Mouse (Mus musculus): Measurements from ENCODE around the gene Gmnn. TPM values are rescaled to one million over a fixed set of nuclear protein-coding genes. Genes with fewer than 3 reads are reported as not detected.
A peak's percentile ranks its signal among the peaks of the same experiment; 100 is the strongest.
"Not testable (repeated sequence)": the region's sequence is repeated elsewhere in the genome, so short reads cannot be mapped to it uniquely, and the experiment has no call there.

Gmnn gene
- total RNA-seq (2021) = 1 to 10 TPM; 1.8 to 2.5 TPM

DNA sequence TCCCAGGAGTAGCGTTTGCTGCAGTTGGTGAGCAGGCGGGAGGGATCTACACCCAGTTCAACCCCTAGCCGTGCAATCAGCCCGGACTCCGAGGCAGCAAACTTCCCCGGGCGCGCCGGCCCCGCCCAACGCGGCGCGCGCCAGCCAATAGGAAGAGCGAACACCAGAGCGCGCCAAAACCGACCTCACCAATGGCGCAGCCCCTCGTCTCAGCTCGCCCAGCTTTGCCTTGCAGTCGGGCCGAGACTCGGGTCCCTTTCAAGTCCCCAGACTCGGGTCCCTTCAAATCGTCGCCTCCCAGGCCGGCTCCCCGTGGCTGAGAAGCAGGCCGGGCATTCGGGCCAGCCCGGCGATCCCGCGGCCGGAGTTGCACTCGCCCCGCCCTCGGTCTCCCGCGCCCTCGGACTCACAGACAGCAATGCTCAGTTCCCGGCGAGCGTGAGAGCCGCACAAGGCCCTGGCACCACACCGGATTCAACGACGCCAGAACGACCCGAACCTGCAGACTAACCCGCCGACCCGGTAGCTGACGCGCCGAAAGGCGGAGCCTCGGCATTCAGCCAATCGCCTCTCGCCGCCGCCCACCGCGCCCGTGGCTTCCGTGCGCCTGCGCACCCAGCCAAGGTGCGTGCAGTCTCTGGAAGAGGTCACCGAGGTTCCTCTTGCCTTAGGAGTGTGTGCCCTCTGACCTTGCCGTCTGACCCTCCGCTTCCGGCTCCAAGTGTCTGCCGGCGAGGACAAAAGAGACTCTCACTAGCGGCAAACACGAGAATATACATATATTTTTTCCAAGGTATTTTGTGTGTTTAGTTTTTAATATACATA is at the start of gene Gmnn:
TSS of gene Gmnn (minus strand) at position 521 of the 825 bp plus-strand sequence.
- peak; percentile 65 to 72 for DNase-seq (ENCODE audit: extremely low spot score in 1 of 2, low spot score in 1 of 2)

DNA sequence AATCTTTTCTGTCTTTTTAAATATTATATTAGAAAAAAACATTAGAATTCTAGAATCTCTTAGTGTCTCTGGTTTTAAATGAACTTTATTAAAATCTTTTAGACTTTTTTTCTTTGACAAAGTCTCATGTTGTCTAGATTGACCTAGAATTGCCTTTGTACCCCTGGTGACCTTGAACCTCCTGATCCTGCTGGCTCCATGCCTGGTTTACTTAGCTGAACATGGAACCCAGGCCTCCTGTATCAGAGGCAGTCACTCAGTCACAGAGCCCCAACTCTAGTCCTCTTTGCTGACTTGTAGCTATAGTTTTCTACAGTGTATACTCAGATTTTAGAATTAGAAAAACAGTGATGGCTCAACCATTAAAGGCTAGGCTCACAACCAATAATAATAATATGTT is 44.4 kb upstream of the Gmnn start:
- DNase-seq (ENCODE audit: extremely low spot score in 1 of 2, low spot score in 1 of 2) = no peak

GRCm38 (mm10) chr13:24803196-24803595 is 41.5 kb upstream of the Gmnn start:
- no peak for DNase-seq (ENCODE audit: extremely low spot score in 1 of 2, low spot score in 1 of 2)

DNA sequence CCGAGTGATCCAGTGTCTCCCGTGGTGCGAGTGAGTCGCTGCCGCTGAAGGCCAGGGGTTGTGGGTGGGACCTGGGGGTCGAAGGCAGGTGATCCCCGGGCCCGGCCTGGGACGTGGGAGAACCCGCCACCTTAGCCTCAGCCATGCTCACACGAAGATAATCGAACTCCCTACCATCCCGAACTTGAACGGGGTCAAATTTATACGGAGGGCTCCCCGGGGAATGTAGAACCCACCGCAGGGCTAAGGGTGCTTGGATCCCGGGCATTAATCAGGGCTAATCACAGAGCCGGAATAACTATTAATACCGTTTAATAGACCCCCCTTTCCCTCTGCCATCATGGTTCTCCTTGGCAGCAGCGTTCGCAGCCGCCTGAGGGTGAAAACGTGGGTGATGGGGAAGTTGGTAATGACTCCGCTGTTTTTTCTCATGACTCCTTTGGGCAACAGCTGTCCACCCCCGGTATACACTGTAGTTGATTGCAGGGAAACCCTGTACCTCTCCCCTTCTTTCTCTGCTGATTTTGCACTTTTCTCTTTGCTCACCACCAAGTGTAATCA is 40.5 kb upstream of the Gmnn start:
- no peak for DNase-seq (ENCODE audit: extremely low spot score in 1 of 2, low spot score in 1 of 2)

DNA sequence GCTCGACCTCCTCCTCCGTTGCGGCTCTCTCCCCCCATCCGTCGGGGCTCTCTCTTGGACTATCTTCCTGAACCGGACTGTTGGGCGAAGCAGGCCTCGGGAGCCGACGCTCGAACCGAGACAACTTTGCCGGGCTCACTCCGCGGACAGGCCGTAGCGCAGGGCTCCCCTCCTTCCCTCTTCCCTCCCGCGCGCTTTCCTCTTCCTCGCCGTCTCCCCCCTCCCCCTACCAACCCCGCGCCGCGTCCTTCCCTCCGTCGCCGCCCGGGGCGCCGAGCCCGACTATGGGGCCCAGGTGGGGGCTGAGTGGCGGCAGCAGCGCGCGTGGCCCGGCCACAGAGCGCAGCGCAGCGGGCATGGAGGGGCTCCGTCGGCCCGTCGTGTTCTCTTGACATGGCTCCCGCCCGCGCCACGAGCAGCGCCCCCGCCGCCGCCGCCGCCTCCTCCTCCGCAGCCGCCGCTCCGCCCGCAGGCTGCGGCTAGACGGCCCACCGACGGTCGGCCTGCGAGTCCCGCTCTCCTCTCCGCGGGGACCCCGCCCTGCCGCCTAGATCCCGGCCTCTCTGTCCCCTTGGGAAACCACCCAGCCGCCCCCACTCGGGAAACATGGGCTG is 39.7 kb upstream of the Gmnn start, which contains the start of gene BC005537:
TSS of gene BC005537 (plus strand) at position 350 of the 614 bp plus-strand sequence.
- DNase-seq (ENCODE audit: extremely low spot score in 1 of 2, low spot score in 1 of 2) = peak; percentile 29 to 31

DNA sequence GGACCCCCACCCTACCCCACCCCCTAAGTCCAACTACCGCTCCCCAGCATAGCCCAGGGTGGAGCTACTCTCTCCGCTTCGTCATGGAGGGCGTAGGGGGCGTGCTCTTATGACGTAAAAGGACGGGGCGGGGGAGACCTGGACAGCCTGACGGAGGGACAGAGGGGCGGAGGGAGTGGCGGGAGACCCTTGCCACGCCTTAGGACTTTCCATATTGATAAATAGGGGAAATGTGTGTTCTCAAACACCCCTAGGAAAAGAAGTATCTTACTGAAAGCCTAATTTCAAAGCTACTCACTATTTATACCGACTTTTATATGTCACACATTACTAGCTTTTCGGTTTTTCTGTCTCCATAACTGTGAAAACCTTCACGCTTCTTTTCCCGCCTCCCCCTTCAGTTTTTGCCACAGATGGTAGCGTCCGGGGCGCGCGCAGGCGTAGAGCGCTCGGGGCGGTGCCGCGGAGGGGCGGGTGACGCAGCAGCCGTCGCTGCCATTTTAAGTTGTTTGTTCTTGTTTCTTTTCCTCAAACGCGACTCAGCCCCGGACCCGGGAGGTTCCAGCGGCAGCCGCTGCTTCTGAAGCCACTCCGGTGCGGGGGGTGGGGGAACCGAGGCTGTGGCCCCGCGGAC is 39.1 kb upstream of the Gmnn start:
- peak; percentile 92 to 94 for DNase-seq (ENCODE audit: extremely low spot score in 1 of 2, low spot score in 1 of 2)

DNA sequence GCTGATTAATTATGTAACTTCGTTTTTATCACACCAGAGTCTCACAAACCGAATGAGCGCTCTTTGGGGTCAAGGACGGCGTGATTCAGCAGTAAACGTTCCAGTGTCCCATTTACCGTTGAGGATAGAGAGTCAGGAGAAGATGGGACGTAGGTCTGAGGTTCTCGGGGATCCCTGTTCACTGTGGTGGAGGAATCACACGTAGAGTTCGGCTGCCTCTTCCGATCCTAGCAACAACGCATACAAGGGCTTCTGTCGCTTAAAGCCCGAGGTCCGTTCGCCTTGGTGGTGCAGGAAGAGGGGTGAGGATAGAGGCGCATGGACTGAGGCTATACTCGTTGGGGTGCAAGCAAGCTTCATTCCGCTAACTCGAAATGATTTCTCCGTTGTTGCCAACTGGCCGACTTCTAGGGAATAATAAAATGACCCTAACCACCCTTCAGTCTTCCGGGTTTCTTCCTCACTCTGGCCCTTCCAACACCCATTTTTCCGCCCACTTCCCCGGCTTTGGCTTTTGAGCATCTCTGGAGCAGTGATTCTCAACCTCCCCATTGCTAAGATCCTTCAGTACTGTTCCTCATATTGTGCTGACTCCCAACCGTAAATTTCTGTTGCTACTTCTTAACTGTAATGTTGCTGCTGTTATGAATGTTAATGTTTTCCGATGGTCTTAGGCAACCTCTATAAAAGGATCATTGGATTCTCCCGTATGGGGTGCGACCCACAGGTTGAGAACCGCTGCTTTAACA is 38.4 kb upstream of the Gmnn start:
- DNase-seq (ENCODE audit: extremely low spot score in 1 of 2, low spot score in 1 of 2) = peak; percentile 44 to 45

DNA sequence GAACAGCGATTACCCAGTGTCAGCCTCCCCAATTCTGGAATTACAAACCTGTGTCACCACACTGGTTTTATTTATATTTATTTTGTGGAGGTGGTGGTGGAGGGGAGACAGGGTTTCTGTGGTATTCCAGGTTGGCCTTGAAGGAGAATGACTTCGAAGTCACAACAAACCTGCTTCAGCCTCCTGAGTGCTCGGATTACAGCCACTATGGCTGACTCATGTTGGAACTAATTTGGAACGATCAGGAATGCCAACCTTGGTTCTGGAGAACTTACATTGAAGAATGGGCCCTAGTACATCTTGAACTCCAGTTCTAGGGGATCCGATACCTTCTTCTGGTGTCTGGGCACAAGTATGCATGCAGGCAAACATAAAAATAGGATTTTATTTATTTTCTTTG is 37.7 kb upstream of the Gmnn start:
- DNase-seq (ENCODE audit: extremely low spot score in 1 of 2, low spot score in 1 of 2) = no peak

DNA sequence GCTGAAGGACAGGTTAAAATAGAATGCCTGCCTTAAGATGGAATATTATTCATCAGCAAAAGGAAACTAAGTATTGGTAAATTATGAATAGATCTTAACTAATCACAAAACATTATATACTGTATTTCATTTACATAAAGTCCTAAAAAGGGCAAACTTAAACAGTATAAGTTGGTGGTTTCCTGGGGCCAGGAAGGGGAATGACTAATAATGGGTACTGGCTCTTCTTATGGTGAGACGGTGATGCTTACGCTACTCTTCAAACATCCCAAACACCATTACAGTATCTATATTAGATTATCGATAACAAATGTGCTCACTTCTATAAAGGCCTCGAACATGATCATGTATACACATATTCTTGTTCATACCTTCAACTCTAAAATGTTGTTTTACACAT is 37.0 kb upstream of the Gmnn start:
- DNase-seq (ENCODE audit: extremely low spot score in 1 of 2, low spot score in 1 of 2) = no peak

DNA sequence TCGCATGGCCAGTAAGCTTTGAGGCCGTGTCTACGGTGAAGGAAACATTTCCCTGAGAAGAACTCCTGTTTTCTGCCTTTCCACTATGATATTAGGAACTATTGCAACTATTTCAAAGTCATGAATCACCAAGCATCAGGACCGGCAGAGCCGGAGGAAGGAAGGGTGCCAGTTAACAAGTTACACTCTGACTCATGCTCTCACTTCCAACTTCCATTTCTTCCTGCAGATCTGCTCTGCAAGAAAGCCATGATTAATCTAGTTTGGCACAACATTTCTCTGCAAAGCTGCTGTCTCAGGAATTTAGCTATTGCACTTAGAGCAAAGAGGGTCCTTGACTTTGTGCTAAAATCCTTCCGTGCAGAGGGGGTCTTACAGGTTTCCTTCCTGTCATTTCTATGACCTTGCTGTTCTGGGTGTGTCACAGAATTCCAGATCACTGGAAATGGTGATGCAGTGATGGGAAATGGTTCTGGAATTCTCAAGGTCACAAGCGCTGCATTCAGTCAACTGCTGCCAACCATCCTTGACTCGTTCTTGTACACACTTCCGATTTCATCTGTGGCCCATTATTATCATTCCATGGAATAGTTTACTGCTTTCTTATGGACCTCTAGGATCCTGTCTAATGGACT is 30.8 kb upstream of the Gmnn start:
- no peak for DNase-seq (ENCODE audit: extremely low spot score in 1 of 2, low spot score in 1 of 2)

- DNase-seq (ENCODE audit: extremely low spot score in 1 of 2, low spot score in 1 of 2) = no peak
Observed at GRCm38 (mm10) chr13:24791349-24791748, 29.6 kb upstream of the Gmnn start.

- no peak for DNase-seq (ENCODE audit: extremely low spot score in 1 of 2, low spot score in 1 of 2)
Observed at GRCm38 (mm10) chr13:24787477-24787876, 25.8 kb upstream of the Gmnn start.

DNA sequence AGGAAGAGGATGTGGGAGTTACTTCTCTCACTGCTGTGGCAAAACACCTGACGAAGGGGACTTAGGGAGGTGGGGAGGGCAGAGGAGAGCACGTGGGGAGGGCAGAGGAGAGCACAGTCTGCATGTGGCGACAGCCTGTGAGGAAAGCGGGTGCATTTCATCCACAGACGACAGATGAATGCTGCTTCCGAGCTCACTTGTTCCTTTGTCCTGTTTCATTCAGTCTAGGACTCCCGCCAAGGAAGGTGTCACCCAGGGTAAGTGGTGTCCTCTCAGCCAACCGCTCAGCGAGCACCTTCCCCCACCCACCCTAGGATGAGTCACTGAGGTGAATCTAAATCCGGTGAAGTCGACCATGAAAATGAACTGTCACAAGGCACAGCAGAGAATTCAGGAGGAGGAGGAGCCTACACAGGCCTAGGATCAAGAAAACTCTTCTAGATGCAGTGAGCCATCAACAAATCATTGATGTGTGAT is 24.3 kb upstream of the Gmnn start:
- DNase-seq (ENCODE audit: extremely low spot score in 1 of 2, low spot score in 1 of 2) = no peak

DNA sequence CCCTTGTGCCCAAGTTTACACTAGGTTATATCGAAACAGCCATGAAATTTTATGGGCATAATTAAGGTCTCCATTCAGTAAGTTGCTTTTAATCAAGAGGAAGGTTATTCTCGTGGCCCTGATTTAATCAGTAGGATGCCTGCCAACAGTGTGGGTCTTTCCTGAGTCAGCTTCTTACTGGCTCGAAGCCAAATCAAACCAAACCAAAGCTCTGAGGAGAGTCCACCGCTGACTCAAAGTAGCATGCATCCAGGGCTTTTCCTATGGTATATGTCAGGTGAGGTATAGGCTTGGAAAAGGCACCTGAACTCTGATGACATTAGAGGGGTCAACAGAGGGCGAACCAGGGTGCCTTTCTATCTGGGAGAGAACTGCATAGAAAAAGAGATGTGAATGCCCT is 20.2 kb upstream of the Gmnn start:
- DNase-seq (ENCODE audit: extremely low spot score in 1 of 2, low spot score in 1 of 2) = no peak

DNA sequence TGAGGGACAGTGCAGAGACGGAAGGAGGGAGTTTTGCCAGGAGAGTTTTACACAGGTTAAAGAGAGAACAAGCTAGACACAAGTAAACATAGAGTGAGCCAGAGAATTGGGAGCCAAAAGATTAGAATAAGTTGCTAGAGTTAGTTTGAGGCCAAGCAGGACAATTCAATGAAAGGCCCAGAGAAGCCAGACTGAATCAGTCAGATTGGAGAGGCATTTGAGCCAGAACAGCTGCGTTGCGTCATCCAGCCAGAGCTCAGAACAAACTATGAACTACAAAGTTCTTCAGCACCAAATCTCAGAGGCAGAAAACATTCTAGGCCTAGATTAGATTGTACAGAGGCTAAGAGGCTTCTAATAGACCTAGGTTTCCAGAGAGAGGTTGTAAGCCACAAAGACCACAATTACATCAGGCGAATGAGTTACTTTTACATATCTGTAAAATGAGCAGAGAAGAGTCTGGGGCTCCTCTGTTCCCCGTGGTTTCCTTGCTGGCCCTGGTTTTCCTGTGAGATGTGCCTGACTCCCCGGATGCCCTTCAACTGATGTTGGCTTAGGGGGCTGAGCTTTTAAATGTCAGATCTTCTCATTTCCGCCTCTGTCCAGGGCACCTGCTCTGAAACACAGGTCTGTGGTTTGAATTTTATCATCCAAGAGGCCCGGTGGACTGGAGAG is 17.1 kb upstream of the Gmnn start:
- no peak for DNase-seq (ENCODE audit: extremely low spot score in 1 of 2, low spot score in 1 of 2)

GRCm38 (mm10) chr13:24778026-24778425 is 16.3 kb upstream of the Gmnn start:
- DNase-seq (ENCODE audit: extremely low spot score in 1 of 2, low spot score in 1 of 2) = no peak

DNA sequence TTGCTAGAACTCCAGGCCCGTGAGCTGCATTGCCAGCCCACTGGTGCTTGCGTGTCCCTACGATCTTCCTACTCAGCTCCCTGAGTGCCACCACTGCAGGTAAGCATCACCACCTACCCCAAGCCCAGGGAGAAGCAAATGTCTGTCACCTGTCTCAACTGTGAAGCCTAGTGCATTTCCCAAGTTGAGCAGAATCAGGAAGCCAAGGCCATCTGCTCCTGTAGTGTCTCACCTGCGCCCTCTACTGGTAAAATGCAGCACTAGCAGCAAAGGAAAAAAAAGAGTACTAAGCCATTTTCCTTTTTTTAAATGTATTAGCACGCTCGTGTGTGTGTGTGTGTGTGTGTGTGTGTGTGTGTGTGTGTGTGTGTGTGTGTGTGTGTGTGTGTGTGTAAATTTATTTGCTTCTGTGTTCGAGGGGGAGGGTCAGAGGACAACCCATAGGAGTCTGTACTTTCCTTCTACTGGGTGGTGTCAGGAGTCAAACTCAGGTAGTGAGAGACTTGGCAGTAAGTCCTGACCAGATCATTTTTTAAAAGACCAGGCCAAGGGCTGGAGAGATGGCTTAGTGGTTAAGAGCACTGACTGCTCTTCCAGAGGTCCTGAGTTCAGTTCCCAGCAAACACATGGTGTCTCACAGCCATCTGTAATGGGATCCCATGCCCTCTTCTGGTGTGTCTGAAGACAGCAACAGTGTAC is 14.6 kb upstream of the Gmnn start:
- DNase-seq (ENCODE audit: extremely low spot score in 1 of 2, low spot score in 1 of 2) = peak in 1 of 2 experiments; percentile 27

GRCm38 (mm10) chr13:24771482-24771881 is 9.8 kb upstream of the Gmnn start:
- DNase-seq (ENCODE audit: extremely low spot score in 1 of 2, low spot score in 1 of 2) = not testable (repeated sequence)

DNA sequence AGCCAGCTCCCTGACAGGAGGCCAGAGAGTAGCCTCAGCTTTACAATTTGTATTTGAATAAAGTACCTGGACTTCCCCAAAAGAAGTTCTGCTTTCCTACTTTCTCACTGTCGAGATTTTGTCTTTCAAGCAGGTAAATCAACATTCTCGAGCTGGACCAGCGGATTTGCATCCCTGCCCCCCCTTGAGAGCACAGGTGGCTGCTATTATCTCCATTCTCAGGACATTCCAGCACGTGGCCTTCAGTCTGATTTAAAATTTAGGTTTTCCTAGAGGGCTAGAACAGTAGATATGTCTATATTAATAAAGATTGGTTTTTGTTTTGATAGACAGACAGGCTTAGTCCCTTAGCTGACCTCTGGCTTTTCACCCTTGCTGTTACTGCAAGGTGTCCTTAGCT is 6.1 kb upstream of the Gmnn start:
- DNase-seq (ENCODE audit: extremely low spot score in 1 of 2, low spot score in 1 of 2) = not testable (repeated sequence)
